Mouse (Mus musculus) forebrain, embryonic 11.5 days (tissue): ENCODE measurements at regions not wholly inside any gene's neighbourhood (a gene's known extent, or its start where the extent isn't known, plus 50 kb on each side); places are given as distances from the start of the nearest gene placed in this dataset.

Experiments used
- ATAC-seq: fragments of 200-750 bp; cut with Nextera tagmentation; replicated peaks from 2 replicates; pipeline ENCODE4 v1.8.0; 2017; ENCODE audit warnings: moderate TSS enrichment; ENCODE audit not compliant: low FRiP score
- DNase-seq: peaks from one replicate; pipeline ENCODE4 v3.0.0-alpha.2; 2017; ENCODE audit warnings: low spot score
- H3K27ac ChIP-seq: fragments of 300-500 bp; sonication (generic); 2 replicates; pipeline ENCODE4 v1.5.1; 2014; ENCODE audit warnings: low read depth, low read length
- H3K27me3 ChIP-seq: fragments of 300-500 bp; sonication (generic); 2 replicates; pipeline ENCODE4 v1.6.1; 2014; ENCODE audit warnings: mild to moderate bottlenecking, low read length, mixed read lengths; ENCODE audit not compliant: control insufficient read depth, insufficient read depth
- H3K36me3 ChIP-seq: fragments of 300-500 bp; sonication (generic); 2 replicates; pipeline ENCODE4 v1.6.1; 2014; ENCODE audit warnings: mild to moderate bottlenecking, low read length, moderate library complexity, mixed read lengths; ENCODE audit not compliant: control insufficient read depth, insufficient read depth
- H3K4me1 ChIP-seq: fragments of 300-500 bp; sonication (generic); replicated peaks from 2 replicates; pipeline ENCODE4 v1.6.1; 2014; ENCODE audit warnings: low read length, mixed read lengths; ENCODE audit not compliant: control insufficient read depth, insufficient read depth
- H3K4me2 ChIP-seq: fragments of 300-500 bp; sonication (generic); 2 replicates; pipeline ENCODE4 v1.6.1; 2014; ENCODE audit warnings: low read depth, mild to moderate bottlenecking, low read length, moderate library complexity, mixed read lengths; ENCODE audit not compliant: severe bottlenecking
- H3K4me3 ChIP-seq: fragments of 300-500 bp; sonication (generic); 2 replicates; pipeline ENCODE4 v1.5.1; 2014; ENCODE audit warnings: low read depth, low read length
- H3K9ac ChIP-seq: fragments of 300-500 bp; sonication (generic); 2 replicates; pipeline ENCODE4 v1.6.1; 2014; ENCODE audit warnings: low read length
- H3K9me3 ChIP-seq: fragments of 300-500 bp; sonication (generic); 2 replicates; pipeline ENCODE4 v1.6.1; 2016; ENCODE audit warnings: low read length, mixed read lengths; ENCODE audit not compliant: control insufficient read depth
- WGBS: fragments of 180-500 bp; shearing (Covaris S2); extraction: QIAGEN DNeasy Blood & Tissue Kit; methylation state at CpG from one replicate; pipeline ENCODE4 v1.1.7; 2014; 5-methylcytosine and 5-hydroxymethylcytosine counted together

DNA sequence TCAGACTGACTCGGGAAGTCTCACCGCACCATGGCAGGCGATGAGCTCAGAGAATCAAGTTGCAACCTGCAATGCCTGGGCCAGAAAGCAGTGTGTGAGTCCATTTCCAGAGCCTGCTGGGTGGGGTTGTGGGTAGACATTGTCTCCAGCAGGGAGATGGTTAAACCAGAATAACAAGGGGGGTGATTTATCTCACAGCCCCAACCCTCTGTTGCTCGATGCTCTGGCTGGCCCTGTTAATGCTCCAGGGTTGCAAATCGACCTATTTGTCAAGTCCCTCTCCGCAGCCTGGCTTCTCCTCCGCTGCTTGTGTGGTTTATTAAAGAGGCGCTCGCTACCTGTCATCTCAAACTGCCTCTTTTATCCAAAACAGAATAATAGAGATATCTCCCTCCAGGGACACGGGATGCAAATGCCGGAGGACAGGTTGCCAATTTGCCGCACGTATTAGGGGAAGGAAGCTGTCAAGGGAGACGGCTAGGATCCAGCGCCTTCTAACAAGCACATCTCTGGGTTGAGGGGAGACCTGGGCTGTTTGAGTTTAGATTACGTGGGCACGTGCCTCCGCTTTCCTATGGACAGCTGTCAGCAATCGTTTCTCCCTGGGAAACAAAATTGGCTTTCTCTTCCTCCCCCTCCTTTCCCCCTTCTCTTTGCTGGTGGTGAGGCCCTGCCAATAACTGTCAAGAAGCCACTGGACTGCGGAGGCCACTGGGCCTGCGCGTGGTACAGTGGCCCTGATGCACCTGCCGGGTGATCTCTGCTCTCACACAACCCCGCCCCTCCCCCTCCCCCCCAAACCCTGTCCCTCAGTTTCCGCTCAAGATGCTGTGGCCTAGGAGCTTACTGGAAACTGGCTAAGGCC is 57.4 kb upstream of the Pitx1 start:
- H3K4me1 ChIP-seq = no peaks in the 10 kb centered on the region; the same call in 1 of the 2 replicates
- no peak overlapping the region for H3K9ac ChIP-seq
- WGBS = 77% methylated on average over 25 of the region's 25 CpGs
- H3K36me3 ChIP-seq = no peaks in the 10 kb centered on the region
- no peaks in the 10 kb centered on the region for H3K27me3 ChIP-seq
- H3K4me3 ChIP-seq = no peak overlapping the region
- DNase-seq = no peak
- no peak for ATAC-seq
- H3K9me3 ChIP-seq = no peaks in the 10 kb centered on the region
- H3K27ac ChIP-seq = no peak overlapping the region
- H3K4me2 ChIP-seq = no peak overlapping the region

DNA sequence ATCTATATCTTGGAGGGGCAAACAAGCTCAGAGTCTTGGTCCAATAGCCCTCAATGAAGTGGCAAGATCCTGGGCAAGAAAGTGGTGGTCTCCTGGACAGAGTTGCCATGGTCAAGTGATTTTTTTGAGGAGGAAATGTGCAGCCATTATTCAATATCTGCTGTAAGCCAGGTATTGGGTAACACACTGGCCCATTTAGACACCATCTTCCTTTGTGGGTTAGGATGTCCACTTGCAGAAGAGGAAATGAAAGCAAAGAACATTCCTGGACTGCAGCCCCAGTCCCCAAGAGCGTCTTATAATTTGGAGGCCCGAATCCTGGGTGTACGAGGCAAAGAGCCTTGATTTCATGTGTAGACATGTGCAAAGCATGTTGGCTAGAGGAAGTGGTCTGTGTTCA is 56.3 kb upstream of the Pitx1 start:
- H3K27me3 ChIP-seq = no peaks in the 10 kb centered on the region
- no peaks in the 10 kb centered on the region for H3K9me3 ChIP-seq
- H3K4me2 ChIP-seq = no peak overlapping the region
- H3K4me1 ChIP-seq = no peaks in the 10 kb centered on the region
- no peaks in the 10 kb centered on the region for H3K36me3 ChIP-seq
- H3K4me3 ChIP-seq = no peak overlapping the region
- H3K9ac ChIP-seq = no peak overlapping the region
- ATAC-seq = no peak
- no peak overlapping the region for H3K27ac ChIP-seq
- no peak for DNase-seq
- 91% methylated on average over 3 of the region's 3 CpGs for WGBS

DNA sequence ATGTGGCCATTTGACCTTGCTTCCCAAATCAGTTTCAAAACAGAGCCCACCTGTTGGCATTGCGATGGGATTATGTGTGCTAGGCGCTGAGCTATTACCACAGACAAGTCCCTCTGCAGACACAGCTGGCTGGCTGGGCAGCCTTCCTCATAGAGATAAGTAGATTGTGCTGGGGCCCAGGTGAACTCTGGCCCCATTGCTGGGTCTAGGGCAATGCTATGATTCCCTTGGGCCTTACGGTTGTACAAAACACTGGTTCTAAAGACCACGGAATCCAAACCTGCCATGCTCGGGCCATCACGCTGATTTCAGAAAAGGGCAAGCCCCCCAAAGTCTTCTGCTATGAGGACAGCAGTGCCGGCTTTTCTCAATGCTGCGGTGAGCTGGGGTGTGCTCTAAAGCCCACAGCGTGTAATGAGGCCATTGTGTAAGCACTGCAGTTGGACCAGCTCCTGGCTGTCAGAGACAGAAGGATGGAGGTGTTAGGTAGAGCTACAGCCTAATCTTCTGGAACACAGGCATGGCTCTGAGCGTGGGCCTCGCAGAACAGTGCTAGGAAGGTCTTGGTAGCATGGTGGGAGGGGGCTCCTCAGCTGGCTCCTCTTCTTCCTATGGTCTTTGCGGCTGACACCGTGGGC is 51.2 kb upstream of the Pitx1 start:
- no peak overlapping the region for H3K9ac ChIP-seq
- H3K4me3 ChIP-seq = no peak overlapping the region
- no peak overlapping the region for H3K27ac ChIP-seq
- DNase-seq = no peak
- no peaks in the 10 kb centered on the region for H3K9me3 ChIP-seq
- H3K36me3 ChIP-seq = no peaks in the 10 kb centered on the region
- H3K4me2 ChIP-seq = no peak overlapping the region
- ATAC-seq = no peak
- WGBS = 88% methylated on average over 13 of the region's 13 CpGs
- no peaks in the 10 kb centered on the region for H3K4me1 ChIP-seq
- H3K27me3 ChIP-seq = no peaks in the 10 kb centered on the region
